Mouse (Mus musculus): ENCODE measurements at regions not wholly inside any gene's neighbourhood (a gene's known extent, or its start where the extent isn't known, plus 50 kb on each side); places are given as distances from the start of the nearest gene placed in this dataset.
A peak's percentile ranks its signal among the peaks of the same experiment; 100 is the strongest.

GRCm38 (mm10) chr2:106101002-106101401, 97.7 kb upstream of the Dnajc24 start:
- intact Hi-C loops (cut with DNase I): no loop called here

GRCm38 (mm10) chr2:106086121-106086520, 82.8 kb upstream of the Dnajc24 start:
- intact Hi-C loops (cut with DNase I): loop anchor here (10.0 kb wide), 1 partner anchor 411 kb away; no protein-coding TSS in a partner anchor
- no peak for DNase-seq (ENCODE audit: extremely low spot score in 1 of 2, low spot score in 2 of 2)

More at GRCm38 (mm10) chr2:106101002-106101401, 97.7 kb upstream of the Dnajc24 start:
- DNase-seq (ENCODE audit: extremely low spot score in 1 of 2, low spot score in 2 of 2): no peak

GRCm38 (mm10) chr2:106083801-106084800, 80.8 kb upstream of the Dnajc24 start:
- DNase-seq (ENCODE audit: extremely low spot score in 1 of 2, low spot score in 2 of 2): no peak
- intact Hi-C loops (cut with DNase I): loop anchor here (5.0 to 10.0 kb wide), 2 partner anchors 409 to 562 kb away; no protein-coding TSS in a partner anchor

GRCm38 (mm10) chr2:106083001-106083400, 79.7 kb upstream of the Dnajc24 start:
- intact Hi-C loops (cut with DNase I): loop anchor here (5.0 to 10.0 kb wide), 2 partner anchors 408 to 561 kb away; no protein-coding TSS in a partner anchor
- DNase-seq (ENCODE audit: extremely low spot score in 1 of 2, low spot score in 2 of 2): no peak

- DNase-seq (ENCODE audit: extremely low spot score in 1 of 2, low spot score in 2 of 2): peak; percentile 59 to 61
- intact Hi-C loops (cut with DNase I): loop anchor here (5.0 to 10.0 kb wide), 2 partner anchors 407 to 560 kb away; no protein-coding TSS in a partner anchor
Measured at GRCm38 (mm10) chr2:106081951-106082350, 78.6 kb upstream of the Dnajc24 start.

GRCm38 (mm10) chr2:106080626-106081025, 77.3 kb upstream of the Dnajc24 start:
- intact Hi-C loops (cut with DNase I): loop anchor here (5.0 to 10.0 kb wide), 2 partner anchors 406 to 558 kb away; no protein-coding TSS in a partner anchor
- no peak for DNase-seq (ENCODE audit: extremely low spot score in 1 of 2, low spot score in 2 of 2)

GRCm38 (mm10) chr2:106078591-106078990, 75.2 kb upstream of the Dnajc24 start:
- intact Hi-C loops (cut with DNase I): no loop called here
- no peak for DNase-seq (ENCODE audit: extremely low spot score in 1 of 2, low spot score in 2 of 2)

GRCm38 (mm10) chr2:106074441-106074840, 71.1 kb upstream of the Dnajc24 start:
- DNase-seq (ENCODE audit: extremely low spot score in 1 of 2, low spot score in 2 of 2): no peak
- intact Hi-C loops (cut with DNase I): no loop called here

- intact Hi-C loops (cut with DNase I): no loop called here
- DNase-seq (ENCODE audit: extremely low spot score in 1 of 2, low spot score in 2 of 2): no peak
Measured at GRCm38 (mm10) chr2:106064316-106064715, 61.0 kb upstream of the Dnajc24 start.

Data from left cerebral cortex, postnatal 10 days (tissue).